Mouse (Mus musculus) cerebellum, adult 8-10 months (tissue): ENCODE data around the gene Fbxl5.
A peak's percentile ranks its signal among the peaks of the same experiment; 100 is the strongest.

Experiments used
- DNase-seq: peaks from one replicate; pipeline ENCODE4 v3.0.0; 2022

The Fbxl5 gene

DNA sequence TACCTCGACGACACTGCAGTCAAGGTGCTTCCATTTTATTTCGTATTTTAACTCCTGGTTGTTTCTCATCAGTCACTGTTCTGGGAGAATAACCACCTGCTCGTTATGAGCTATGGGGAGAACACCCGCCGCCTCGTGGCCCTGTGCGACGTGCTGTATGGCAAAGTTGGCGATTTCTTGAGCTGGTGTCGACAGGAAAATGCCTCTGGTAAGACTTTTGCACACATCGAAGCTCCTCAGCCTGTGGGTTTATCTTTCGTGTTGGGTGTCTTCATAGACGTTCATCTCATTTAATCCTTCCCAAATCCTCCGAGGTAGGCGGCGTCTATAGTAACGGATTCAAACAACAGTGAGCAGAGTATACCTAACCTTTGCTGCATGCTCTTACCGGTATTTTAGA is at the start of gene Fbxl5:
Gene Fbxl5, minus strand, starts transcription at position 101 of the 400 bp plus-strand sequence.
- DNase-seq, result no peak

DNA sequence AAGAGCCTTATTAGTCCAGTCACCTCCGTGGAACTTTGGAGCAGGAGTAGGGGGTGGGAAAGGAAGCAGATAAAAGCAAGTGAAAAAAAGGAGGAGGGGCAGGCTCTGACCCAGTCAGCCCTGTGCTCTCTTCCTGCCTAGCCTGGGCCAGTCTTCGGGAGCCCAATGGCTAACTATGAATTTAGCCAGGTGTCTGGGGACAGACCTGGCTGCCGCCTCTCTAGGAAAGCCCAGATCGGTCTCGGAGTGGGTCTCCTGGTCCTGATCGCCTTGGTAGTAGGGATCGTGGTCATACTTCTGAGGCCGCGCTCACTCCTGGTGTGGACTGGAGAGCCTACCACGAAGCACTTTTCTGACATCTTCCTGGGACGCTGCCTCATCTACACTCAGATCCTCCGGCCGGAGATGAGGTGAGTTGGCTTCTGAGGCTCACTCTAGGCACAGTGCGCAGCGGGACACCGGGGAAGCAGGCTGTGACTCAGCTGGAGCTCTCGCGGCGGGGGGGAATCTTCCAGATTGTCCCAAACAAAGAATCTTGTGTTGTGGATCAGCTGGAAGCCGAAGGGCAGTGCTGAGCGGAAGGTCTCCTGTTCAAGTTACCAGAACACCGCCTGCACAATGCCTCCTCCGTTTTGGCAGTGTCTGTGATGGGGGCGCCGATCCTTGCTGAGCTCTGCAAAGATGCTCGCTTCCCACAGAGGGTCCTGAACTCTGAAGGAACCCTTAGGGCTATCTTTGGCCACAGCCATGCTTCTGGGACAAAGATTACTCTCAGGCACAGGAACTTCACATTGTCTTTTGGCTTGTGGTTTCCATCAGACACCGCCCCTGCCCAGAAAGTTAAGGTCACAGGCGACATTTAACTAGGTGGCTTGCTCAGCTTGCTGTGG is 47.5 kb upstream of the Fbxl5 start:
- DNase-seq, result peak; percentile 19

DNA sequence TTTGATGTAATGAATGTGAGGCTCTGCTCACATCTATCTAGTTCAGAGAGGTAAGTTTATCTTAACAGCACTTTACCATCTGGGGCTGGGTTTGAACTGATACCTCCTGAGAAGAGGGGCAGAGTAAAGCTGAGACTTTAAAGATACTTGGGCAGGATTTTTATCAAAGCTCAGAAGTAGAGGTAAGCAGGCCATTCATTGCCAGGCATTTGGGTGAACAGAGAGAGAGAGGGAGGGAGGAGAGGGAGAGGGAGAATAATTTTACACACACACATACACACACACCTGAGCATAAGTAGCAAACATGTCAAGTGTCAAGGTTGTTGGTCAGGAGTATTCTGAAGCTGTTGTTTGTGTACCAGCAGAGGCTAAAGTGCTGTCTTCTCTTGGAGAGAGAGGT is 46.8 kb upstream of the Fbxl5 start, which contains the start of gene Cd38:
Gene Cd38, plus strand, starts transcription at position 301 of the 400 bp plus-strand sequence.
- no peak for DNase-seq

DNA sequence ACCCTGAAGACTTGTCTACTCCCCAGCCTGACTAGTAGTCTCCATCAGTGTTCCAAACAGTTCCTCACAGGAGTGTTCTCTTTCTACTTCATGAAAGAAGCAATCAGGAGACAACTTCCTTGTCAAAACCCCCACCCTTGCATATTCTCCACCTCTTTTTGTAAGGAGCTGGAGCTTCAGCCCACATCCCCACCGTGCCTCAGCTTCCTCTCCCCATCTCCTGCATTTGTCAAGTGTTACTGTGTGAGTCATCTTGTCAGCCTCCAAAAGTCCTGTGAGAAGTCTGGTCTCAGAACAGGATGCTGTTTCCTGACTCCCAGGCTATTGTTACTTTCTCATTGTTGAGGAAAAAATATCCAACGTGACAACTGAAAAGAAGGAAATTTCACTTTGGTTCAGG is 43.9 kb upstream of the Fbxl5 start:
- DNase-seq, result no peak

DNA sequence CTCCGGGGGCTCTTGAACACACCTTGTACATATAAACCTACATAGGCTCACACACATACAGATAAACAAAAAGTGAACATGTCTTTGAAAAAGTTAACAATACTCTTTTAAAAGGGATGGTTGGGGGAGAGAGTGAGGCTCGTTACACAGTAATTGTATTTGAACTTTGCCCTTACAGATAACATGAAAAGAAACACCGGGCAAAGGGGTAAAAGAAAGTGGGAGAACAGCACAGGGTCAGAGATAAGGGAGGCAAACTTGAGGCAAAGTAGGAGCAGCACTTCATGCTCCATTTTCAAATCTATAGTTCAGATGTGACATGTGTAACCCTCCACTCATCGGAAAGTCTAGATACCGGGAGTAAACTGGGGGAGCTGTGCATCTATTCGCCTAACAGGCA is 42.2 kb upstream of the Fbxl5 start:
- DNase-seq, result no peak

DNA sequence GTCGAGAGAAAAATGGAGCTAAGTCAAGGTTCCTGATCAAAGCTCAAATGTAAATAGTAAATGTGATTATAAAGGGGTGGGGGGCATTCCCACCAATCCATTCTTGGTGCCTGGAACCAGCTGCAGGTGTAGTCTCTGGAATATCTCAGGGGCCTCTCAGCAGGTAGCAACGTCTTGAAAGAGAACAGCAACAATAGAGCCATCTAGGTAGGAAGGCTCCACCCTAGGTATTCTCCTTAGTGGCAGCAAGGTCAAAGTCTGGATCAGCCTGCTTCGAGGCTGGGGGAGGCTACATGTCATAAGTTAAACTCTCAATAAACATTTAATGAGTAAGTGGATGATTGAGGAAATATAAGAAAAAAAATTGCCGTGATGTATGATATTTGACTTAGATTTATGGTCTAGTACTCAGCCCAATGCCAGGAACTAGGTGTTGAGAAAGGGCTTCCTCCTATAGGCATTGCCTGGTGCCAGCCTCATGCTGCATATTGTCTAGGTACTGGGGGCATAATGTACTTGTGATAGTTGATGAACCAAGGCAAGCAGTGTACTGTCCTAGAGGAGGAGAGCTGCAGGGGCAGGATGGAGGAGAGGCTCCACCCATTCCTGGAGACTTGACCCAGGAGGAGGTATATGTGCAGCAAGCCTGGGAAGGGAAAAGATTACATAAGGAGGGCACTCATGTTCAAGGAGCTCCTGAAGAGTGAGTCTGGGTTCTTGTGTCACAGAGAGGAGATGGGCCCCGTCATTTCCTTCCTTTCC is 39.4 kb upstream of the Fbxl5 start:
- no peak for DNase-seq

DNA sequence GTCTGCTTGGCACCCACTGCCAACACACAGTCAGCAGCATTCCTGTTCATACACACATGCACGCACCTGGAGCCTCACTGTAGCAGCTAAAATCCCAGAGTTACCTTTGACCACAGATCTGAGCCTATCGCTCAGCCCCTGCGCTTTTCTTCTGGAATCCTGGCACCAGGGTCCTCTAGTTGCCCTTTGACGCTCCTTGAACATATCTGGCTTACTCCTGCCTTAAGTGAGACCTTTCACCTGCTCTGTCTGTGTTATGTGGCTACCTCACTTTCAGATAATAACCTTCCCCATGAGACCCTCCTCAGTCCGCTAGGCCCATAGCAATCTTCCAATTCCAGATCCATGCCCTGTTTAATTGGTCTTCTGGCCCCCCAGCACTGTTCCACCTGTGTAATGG is 38.7 kb upstream of the Fbxl5 start:
- no peak for DNase-seq

DNA sequence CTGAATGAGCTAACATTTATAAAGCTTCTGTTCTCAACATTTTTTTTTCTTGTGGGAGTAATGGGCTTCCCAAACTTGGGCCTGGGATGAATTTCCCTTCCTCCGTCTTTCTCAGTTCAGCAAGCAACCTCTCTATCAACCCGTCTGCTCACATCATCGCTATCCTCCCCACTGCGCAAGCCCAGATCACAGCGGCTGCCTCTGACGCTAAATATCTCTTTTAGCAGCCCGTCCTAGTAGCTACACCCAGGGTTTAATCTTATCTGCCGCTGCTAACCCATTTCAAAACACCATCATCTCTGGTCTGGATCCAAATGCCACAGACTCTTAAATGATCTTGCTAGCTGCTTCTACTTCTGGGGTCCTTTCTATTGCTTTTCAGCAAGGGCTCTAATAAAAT is 38.2 kb upstream of the Fbxl5 start:
- no peak for DNase-seq

DNA sequence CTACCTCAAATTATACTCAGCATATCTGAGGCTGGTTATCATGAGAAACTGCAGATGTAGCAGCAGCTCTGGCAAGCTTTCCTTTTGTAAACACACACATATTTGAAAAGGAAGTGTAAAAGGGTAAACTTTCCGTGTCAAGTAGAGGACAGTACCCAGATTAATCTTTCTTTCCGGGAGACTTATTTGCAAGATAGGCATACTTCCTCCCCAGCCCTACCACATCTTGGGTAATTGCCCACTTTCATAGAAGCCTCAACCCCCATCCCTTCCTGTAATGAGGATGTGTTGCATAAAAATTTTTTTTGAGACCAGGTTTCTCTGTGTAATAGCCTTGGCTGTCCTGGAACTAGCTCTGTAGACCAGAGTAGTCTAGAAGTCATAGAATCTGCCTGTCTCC is 34.3 kb upstream of the Fbxl5 start:
- DNase-seq, result no peak

DNA sequence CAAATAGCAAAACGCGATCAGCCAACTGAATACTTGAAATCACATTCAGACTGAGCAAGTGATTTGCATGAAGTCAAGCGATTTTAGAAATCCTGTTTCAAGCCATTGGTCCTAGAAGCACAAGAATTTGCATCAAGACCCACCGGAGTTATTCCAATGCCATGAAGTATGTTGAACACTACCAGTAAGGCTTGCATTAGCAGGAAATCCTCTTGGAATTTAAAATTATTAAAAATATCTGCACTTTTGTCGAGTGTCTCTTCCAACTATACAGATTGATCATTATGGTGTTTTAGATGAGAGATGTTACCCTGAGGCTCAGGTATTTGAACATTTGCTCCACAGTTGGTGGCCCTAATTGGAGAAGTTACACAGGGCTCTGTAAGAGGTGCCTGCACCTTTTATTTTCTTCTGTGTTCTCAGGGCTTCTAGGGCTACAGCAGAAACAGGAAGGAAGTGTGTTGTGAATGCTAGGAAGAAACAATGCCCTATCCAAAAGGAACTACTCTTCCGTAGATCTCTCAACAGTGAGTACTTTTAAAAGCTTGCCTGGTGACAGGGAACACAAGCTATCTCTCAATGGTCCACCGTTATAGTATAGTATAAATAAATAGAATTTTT is 32.5 kb upstream of the Fbxl5 start:
- no peak for DNase-seq

DNA sequence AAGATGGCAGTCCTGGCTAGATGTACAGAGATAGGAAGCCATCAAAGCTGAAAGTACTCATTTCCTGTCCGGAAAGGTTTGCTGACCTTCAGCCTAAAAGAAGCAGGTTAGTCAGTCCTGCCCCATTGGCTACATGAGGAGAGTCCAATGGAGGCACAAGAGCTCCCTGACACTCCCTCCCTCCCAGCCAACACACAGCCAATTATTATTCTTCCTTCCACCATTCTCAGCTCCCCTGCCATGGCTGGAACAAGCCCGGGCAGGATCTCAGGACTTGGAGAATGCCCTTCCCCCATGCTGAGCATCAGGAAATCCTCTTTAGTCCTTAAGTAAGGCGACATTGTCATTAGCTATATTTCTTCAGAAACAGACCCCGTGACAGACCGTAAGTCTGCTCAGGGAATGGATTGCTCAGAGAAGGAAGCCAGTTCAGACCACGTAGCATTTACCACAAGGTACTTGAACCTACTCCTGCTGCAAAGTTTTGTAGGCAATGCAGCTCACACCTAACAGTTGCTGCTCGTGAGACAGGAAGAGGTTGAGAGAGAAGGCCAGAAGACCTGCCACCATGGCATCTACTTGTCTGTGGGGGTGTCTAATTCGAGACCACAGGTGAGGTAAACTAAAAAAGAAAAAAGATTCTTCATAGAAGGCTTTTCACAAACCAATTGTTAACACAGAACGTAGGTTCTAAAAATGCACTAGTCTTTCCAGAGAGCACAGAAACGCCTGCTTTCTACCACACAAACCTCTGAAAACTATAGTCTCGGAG is 31.8 kb upstream of the Fbxl5 start:
- DNase-seq, result no peak

DNA sequence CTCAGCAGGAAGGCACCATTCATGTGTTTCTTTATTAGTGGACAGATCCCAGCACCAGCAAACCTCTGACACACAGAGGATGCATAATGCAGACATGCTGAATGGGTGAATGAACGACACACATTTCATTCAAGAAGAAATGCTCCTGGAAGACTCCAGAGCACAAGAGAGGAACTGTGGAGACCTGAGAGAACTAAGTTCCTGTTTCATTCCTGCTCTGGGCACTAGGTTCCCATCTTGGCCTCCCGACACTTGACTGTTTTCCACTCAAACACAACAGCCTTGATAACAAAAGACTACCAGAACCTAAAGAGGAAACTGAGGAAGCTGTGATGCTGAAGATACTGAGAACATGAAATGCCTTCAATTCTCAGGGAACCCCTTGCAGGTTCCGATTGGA is 26.8 kb upstream of the Fbxl5 start:
- DNase-seq, result no peak

DNA sequence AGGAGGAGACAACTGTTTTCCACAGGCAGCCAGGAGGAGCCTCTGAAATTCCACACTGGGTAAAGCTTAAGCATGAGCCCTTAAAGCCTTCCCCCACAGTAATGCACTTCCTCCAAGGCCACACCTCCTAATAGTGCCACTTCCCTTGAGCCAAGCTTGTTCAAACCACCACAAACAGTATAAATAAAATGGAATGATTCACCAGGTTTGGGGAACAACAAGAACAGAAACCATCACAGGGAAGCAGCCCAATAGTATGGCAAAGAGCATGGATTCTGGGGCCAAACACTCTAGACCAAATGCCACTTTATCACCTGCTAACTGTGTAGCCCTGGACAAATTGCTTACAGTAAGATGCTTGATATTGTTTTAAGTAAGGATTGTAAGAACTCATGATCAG is 26.1 kb upstream of the Fbxl5 start:
- DNase-seq, result no peak

DNA sequence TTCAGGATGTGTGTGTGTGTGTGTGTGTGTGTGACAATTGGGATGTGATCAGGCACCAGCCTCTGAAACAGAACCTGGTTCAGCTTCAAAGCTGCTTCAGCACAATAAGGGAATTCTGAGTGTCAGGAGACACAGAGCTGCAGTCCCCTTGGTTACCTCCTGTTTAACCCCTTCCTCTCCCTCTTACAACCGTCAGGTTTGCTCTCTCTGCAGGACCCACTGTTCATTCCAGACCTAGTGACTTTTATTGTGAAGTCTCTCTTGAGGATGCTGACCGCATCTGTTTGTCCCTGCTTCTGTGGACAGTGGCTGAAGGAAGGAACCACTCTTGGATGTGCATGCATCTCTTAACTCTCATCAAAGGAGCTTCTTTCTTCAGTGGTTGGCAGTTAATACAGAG is 24.8 kb upstream of the Fbxl5 start:
- no peak for DNase-seq

DNA sequence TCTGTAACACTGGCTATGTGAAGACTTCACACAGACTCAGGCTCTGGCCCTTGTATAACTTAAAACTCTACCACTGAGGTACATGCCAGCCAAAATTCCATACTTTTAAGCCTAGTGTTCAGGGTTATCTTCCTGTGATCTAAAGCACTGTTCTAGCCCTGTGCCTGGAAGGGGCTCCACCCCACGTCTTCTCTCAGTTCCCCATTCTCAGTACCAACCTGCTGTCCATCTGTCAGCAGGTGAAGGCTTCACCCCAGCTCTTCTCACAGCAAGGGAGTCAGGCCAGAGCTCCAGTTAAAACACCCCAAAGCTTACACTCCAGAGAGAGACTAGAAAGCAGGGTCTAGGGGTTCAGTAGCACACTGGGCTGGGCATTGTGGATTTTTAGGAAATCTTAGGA is 24.2 kb upstream of the Fbxl5 start:
- no peak for DNase-seq

DNA sequence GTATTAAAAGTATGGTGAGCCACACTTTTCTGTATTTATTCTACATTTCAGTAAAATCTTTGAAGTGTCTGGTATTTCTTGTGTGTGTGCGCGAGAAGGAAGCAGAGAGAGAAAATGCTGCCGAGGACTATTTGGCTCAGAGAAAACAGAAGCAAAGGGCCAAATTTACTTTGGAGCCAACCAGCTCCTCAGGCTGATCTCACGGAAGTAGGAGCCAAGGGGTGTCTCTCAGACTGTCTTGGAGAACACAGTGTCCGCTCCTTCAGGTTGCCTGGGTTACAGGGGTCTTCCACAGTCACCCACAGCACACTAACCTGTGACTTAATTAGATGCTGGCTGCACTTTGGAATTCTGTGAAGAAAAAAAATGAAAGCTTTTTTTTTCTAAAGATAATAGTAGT is 23.6 kb upstream of the Fbxl5 start:
- no peak for DNase-seq

DNA sequence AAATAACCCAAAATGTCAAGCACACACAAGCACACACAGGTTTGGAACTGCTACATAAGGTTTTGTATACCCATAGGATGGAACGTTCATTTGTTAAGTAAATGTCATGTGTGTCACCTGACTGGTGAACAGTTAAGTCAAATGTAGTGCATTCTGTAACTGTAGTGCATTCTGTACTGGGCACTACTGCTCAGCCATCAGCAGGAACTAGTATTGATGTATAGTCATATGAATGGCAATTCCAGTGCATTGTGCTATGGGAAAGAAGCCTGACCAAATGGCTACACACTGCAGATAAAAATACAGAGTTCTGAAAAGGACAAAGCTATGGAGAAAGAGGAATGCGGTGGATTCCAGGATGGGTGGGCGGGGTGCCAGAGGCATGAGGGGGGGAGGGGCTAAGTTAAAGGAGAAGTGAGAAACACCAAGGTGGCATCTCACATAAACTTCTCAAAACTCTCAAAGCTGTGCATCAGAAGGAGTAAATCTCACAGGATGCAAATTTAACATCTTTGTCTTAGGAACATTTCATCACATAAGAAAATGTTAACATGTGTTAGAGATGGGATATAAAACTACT is 21.2 kb upstream of the Fbxl5 start:
- DNase-seq, result no peak

DNA sequence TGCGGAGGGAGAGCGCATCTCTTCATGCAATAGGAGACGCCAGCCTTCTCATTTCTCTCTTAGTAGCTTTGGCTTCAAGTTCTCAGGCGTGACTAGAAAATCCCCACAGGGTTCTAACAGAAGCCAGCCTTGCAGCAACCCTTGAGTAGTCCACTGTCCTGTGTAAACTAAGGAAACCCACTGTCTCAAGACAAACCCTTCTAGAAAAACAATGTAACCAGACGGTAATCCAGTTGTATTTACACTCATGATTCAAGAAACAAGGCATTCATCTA is 20.5 kb upstream of the Fbxl5 start:
- no peak for DNase-seq

DNA sequence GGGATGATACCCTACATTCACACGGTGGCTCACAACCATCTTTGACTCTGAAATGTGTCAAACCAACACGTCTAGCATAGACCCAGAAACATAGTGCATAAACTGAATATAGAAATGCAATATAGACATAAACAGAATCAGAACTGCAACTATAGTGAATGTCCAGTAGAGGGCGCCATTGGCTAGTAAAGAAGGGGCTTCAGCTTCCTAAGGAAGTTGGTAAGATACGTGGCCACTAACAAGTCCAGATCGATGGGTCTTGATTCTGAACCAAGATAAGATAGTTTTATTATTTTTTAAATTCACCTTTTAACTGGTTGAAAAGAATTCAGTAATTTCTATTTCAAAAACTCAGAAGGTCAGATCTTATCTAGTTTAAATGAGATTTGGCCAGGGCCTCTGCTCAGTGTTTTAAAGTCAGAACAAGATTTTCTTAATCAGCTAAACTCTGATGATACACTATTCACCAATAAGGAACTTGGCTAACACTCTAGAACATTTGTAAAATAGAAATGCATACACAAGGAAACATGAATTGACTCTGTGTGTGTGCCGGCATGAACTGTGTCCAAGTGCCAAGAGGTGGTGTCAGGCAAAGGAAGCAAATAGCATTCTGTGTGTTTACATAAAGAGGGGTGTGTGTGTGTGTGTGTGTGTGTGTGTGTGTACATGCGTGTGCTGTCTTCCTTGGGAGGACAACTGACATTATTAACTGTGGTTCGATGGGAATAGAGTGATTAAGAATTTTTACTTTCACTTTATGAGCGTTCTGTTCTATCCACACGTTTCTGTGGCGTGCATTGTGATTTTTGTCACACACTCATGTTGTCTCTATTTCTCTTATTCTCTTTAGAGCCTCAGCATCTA is 19.9 kb upstream of the Fbxl5 start:
- DNase-seq, result peak; percentile 38

DNA sequence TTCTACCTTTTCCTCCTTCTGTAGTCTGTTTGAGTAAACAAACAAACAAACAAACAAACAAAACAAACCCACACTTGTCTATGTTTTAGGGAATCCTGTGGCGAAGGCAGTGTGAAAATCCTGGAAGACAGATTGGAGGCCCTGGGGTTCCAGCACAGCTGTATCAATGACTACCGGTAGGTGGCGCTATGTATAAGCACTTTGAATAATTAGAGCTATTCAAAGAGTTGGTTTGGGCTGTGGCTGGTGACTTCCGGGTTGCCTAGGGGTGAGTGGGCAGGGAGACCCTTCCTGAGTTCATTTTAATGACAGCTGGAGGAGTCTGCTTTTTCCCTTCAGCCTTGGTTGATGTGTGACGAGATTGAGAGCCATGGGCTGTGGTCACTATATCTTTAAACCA is 15.9 kb upstream of the Fbxl5 start:
- DNase-seq, result peak; percentile 45

DNA sequence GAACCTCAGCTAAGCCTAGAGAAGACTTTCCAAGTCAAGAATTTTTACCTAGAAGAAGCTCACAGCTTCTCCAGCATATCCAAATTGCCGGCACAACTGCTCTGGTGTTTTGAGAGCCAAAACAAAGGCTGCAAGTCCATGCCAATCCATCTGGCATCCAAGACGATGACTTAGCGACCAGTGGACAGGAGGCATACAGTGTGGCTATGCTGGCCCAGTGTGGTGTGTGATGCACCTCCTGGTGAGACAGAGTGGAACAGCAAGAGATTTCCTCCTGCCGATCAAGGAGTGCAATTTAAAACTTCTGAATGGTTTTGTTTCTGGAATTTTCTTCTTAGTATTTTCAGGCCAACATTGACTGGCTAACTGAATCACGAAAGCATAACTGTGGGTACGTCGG is 15.2 kb upstream of the Fbxl5 start:
- no peak for DNase-seq

DNA sequence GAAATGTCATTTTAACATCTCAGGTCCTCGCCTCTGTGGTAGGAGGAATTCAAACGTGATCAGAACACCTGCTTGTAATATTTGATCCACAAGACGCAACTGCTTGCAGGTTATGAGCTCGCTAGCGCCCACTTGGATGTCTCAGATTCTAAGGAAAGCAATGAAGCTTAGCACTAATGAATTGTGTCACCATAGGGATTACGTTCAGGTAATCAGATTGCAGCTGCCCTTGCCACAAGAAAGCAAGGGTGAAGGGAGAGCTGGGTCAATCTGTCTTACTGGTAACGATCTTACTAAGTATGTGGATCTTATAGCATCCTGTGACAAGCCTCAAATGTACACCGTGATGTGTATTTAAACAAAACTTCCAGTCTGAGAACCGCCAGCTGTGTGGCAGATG is 5.9 kb upstream of the Fbxl5 start:
- no peak for DNase-seq
